Mouse (Mus musculus) forebrain, embryonic 15.5 days (tissue): Measurements from ENCODE around the gene Cdc7. TPM values are rescaled to one million over a fixed set of nuclear protein-coding genes. Genes with fewer than 3 reads are reported as not detected.

Experiments
- ATAC-seq: fragments of 200-750 bp; cut with Nextera tagmentation; replicated peaks from 2 replicates; pipeline ENCODE4 v1.8.0; 2017; ENCODE audit warnings: mild to moderate bottlenecking, moderate TSS enrichment, moderate library complexity
- H3K27ac ChIP-seq: fragments of 300-500 bp; sonication (generic); replicated peaks from 2 replicates; pipeline ENCODE4 v1.5.1; 2015; ENCODE audit warnings: mild to moderate bottlenecking, inconsistent platforms
- H3K27me3 ChIP-seq: fragments of 300-500 bp; sonication (generic); 2 replicates; pipeline ENCODE4 v1.6.1; 2015; ENCODE audit warnings: inconsistent platforms
- H3K36me3 ChIP-seq: fragments of 300-500 bp; sonication (generic); 2 replicates; pipeline ENCODE4 v1.6.1; 2015; ENCODE audit warnings: mild to moderate bottlenecking, inconsistent platforms
- H3K4me1 ChIP-seq: fragments of 300-500 bp; sonication (generic); 2 replicates; pipeline ENCODE4 v1.6.1; 2015; ENCODE audit warnings: inconsistent platforms
- H3K4me2 ChIP-seq: fragments of 300-500 bp; sonication (generic); replicated peaks from 2 replicates; pipeline ENCODE4 v1.6.1; 2015; ENCODE audit warnings: mild to moderate bottlenecking, inconsistent platforms
- H3K4me3 ChIP-seq: fragments of 300-500 bp; sonication (generic); 2 replicates; pipeline ENCODE4 v1.5.1; 2015; ENCODE audit warnings: mild to moderate bottlenecking, inconsistent platforms
- H3K9ac ChIP-seq: fragments of 300-500 bp; sonication (generic); replicated peaks from 2 replicates; pipeline ENCODE4 v1.6.1; 2015; ENCODE audit warnings: mild to moderate bottlenecking, inconsistent platforms
- H3K9me3 ChIP-seq: fragments of 300-500 bp; sonication (generic); 2 replicates; pipeline ENCODE4 v1.6.1; 2016; ENCODE audit warnings: inconsistent platforms
- WGBS: fragments of 180-500 bp; shearing (Covaris S2); methylation state at CpG from one replicate; pipeline ENCODE4 v1.1.7; 2015; ENCODE audit warnings: mixed read lengths; 5-methylcytosine and 5-hydroxymethylcytosine counted together
- polyA plus RNA-seq: library from polyadenylated mRNA; unstranded; fragments of >200 nt; fragmentation: Nextera tagmentation; extraction: Ambion mirVana; gene quantifications from 2 replicates; pipeline ENCODE4 v1.2.1, GENCODE M21; 2015

Gene Cdc7
- polyA plus RNA-seq, 1 experiment from 2014 or later, result 41.9 TPM

DNA sequence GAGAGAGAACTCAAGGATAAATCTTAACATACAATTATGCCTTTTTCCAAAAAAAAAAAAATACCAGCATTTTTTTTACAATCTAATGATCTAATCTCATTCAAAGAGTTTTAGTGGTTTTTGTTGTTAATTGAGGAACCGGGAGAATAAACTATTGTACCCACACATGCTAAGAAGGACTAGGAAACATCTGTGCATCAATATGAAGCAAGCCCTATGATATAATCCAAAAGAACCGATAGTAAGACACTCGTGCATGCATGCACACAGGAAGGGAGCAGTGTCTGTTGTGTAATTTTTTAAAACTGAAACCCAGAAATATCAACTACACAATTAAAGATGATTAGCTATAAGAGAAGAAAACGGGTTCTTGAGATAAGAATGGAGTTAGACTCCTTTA is 52.4 kb downstream of the Cdc7 start:
- Histone ChIP-seq H3K9ac (no peak overlapping the region), H3K4me3 (no peak overlapping the region), H3K4me1 (no peaks in the 10 kb centered on the region), H3K36me3 (no peaks in the 10 kb centered on the region), H3K9me3 (no peaks in the 10 kb centered on the region), H3K27ac (no peak overlapping the region), H3K27me3 (peaks cover 7% of the 10 kb centered on the region; the same call in 1 of the 2 replicates), H3K4me2 (no peak overlapping the region)
- no peak for ATAC-seq
- WGBS, result 66% methylated on average over 4 of the region's 4 CpGs

GRCm38 (mm10) chr5:107017544-107017943 is 53.4 kb downstream of the Cdc7 start:
- H3K9ac ChIP-seq, result no peak overlapping the region
- no peak for ATAC-seq
- H3K9me3 ChIP-seq, result no peaks in the 10 kb centered on the region
- H3K4me1 ChIP-seq, result no peaks in the 10 kb centered on the region
- H3K36me3 ChIP-seq, result no peaks in the 10 kb centered on the region
- no peak overlapping the region for H3K4me2 ChIP-seq
- no peak overlapping the region for H3K4me3 ChIP-seq
- H3K27ac ChIP-seq, result no peak overlapping the region
- 69% methylated on average over 2 of the region's 2 CpGs for WGBS
- H3K27me3 ChIP-seq, result peaks cover 7% of the 10 kb centered on the region; the same call in 1 of the 2 replicates

DNA sequence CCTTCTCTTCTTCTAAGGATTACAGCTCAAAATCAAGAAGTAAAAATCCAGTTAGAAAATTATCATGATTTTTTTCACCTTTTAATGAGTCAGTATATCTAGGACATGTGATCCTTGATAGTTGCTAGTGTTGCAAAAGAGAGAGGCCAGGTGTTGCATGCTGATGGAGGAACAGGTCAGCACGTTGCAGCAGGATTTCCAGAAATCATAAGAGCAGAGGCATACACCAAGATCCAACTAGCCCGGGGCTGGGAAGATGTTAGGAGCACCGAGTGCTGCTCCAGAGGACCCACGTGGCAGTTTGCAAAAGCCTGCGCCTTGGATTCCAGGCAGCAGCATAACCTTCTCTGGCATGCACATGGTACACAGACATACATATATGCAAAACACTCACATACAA is 54.9 kb downstream of the Cdc7 start:
- Histone ChIP-seq H3K9ac (no peak overlapping the region), H3K27me3 (peaks cover 7% of the 10 kb centered on the region; the same call in 1 of the 2 replicates), H3K27ac (no peak overlapping the region), H3K4me1 (no peaks in the 10 kb centered on the region), H3K4me2 (no peak overlapping the region), H3K4me3 (no peak overlapping the region), H3K36me3 (no peaks in the 10 kb centered on the region), H3K9me3 (no peaks in the 10 kb centered on the region)
- WGBS, result 78% methylated on average over 5 of the region's 5 CpGs
- no peak for ATAC-seq

GRCm38 (mm10) chr5:107019904-107020303 is 55.8 kb downstream of the Cdc7 start:
- Histone ChIP-seq H3K4me1 (no peaks in the 10 kb centered on the region), H3K9ac (no peak overlapping the region), H3K27ac (no peak overlapping the region), H3K27me3 (peaks cover 2% of the 10 kb centered on the region; the same call in 1 of the 2 replicates), H3K36me3 (no peaks in the 10 kb centered on the region), H3K4me2 (no peak overlapping the region), H3K4me3 (no peak overlapping the region), H3K9me3 (no peaks in the 10 kb centered on the region)
- WGBS, result 82% methylated on average over 6 of the region's 6 CpGs
- ATAC-seq, result no peak

DNA sequence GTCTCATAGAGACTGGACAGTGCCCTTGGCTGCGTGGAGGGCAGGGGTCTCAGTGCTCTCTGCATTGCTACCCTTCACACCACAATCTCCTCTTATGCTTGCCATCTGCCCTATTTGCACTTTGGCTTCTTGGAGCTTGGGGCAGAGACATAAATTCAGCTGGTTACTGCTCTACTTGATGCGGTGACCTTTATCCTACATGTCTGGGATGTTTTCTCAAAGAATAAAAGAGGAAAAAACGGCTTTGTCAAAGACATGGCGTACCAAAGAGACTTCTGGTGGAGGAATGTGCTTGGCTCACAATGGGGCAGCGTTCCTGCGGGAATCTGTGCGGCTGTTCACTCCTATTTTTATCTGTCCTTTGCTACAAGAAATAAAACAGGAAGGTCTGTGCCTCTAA is 56.2 kb downstream of the Cdc7 start:
- Histone ChIP-seq H3K4me2 (no peak overlapping the region), H3K9ac (no peak overlapping the region), H3K27me3 (no peaks in the 10 kb centered on the region), H3K9me3 (no peaks in the 10 kb centered on the region), H3K36me3 (no peaks in the 10 kb centered on the region), H3K27ac (no peak overlapping the region), H3K4me1 (0 out of 2 replicates have a peak, but pooled peaks cover 1% of the 10 kb centered on the region), H3K4me3 (no peak overlapping the region)
- ATAC-seq, result no peak
- 76% methylated on average over 7 of the region's 7 CpGs for whole genome bisulfite sequencing

DNA sequence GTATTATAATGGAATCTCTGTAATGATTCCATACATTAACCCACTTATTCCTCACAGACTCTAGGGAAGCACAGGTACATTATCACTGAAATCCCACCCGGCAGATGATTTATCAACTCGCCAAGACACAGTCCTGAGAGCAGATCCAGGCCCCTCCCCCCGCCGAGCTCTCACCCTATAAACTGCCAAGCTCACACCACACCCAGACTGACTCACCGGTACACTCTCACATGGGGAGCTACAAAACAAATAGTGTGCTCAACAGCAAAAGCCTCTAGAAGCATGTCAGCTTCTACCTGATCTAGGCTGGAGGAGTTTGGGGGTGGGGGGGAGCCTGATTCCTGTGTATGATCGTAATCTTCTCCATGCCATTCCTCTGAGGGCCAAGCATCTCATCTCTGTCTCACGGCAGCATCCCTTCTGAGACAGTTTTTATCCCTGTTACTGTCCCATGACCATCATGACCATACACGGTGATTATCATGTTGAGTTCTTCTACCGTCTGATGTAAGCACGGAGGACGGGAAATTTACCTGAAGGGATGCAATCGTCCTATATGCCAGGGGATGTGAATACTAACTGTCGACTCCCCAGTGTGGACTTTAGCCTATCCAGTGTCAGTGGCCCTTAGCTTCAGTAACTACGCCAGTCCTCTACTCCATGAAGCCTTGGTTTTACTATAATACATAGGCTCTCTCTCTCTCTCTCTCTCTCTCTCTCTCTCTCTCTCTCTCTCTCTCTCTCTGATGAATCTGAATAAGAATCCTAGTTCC is 57.4 kb downstream of the Cdc7 start:
- Histone ChIP-seq H3K36me3 (no peaks in the 10 kb centered on the region), H3K27me3 (no peaks in the 10 kb centered on the region), H3K27ac (no peak overlapping the region), H3K4me2 (no peak overlapping the region), H3K4me1 (0 out of 2 replicates have a peak, but pooled peaks cover 5% of the 10 kb centered on the region), H3K9me3 (no peaks in the 10 kb centered on the region), H3K9ac (no peak overlapping the region), H3K4me3 (no peak overlapping the region)
- WGBS, result 93% methylated on average over 14 of the region's 14 CpGs
- ATAC-seq, result no peak

DNA sequence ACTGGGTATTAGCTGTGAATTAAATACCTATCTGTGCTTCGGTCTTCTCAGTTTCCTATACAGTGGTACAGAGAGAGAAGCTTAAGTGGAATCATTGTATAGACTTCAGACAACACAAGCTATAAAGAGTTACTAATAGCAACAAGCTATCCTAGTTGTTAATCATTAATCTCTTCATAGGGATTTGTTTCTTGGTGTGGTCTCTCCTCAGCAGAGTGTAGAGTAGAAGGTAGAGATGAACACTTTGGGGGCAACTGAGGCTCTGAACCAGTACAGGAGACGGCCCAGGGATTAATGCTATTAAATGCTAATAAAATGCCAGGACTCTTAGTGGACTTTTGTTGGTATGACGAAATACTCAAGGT is 57.9 kb downstream of the Cdc7 start:
- Histone ChIP-seq H3K4me3 (no peak overlapping the region), H3K9me3 (no peaks in the 10 kb centered on the region), H3K4me2 (no peak overlapping the region), H3K27me3 (no peaks in the 10 kb centered on the region), H3K27ac (no peak overlapping the region), H3K9ac (no peak overlapping the region), H3K4me1 (0 out of 2 replicates have a peak, but pooled peaks cover 5% of the 10 kb centered on the region), H3K36me3 (no peaks in the 10 kb centered on the region)
- 86% methylated on average over 3 of the region's 3 CpGs for WGBS
- ATAC-seq, result no peak

GRCm38 (mm10) chr5:107023951-107024350 is 59.8 kb downstream of the Cdc7 start:
- Histone ChIP-seq H3K4me3 (no peak overlapping the region), H3K4me2 (no peak overlapping the region), H3K27me3 (no peaks in the 10 kb centered on the region), H3K36me3 (no peaks in the 10 kb centered on the region), H3K9ac (no peak overlapping the region), H3K27ac (no peak overlapping the region), H3K4me1 (0 out of 2 replicates have a peak, but pooled peaks cover 5% of the 10 kb centered on the region), H3K9me3 (no peaks in the 10 kb centered on the region)
- WGBS, result 85% methylated on average over 5 of the region's 5 CpGs
- ATAC-seq, result no peak

- Histone ChIP-seq H3K9me3 (no peaks in the 10 kb centered on the region), H3K4me2 (no peak overlapping the region), H3K27me3 (no peaks in the 10 kb centered on the region), H3K4me1 (0 out of 2 replicates have a peak, but pooled peaks cover 5% of the 10 kb centered on the region), H3K27ac (no peak overlapping the region), H3K9ac (no peak overlapping the region), H3K4me3 (no peak overlapping the region), H3K36me3 (no peaks in the 10 kb centered on the region)
- 45% methylated on average over 5 of the region's 5 CpGs for WGBS
- ATAC-seq, result no peak
Observed at GRCm38 (mm10) chr5:107025371-107025770, 61.2 kb downstream of the Cdc7 start.

- H3K9ac ChIP-seq, result no peak overlapping the region
- 68% methylated on average over 8 of the region's 8 CpGs for WGBS
- no peaks in the 10 kb centered on the region for H3K27me3 ChIP-seq
Observed at GRCm38 (mm10) chr5:107025809-107026208, 61.7 kb downstream of the Cdc7 start.

DNA sequence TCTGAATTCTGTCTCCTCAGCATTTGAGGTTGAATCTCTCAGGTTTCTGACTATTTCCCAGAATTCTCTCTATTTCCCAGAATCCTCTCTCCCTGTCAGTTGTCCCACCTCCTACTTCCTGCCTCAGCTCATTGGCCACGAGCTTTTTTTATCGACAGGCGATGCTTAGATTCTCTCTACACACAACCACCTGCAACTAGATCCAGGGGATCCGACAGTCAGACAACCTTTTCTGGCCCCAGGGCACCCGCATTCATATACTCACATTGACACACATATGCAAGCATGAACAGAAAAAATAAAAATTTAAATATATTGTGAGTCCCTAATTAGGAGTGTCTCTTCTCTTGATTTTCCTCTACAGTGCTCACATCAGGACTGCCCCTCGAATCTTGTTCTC is 63.5 kb downstream of the Cdc7 start:
- Histone ChIP-seq H3K4me2 (no peak overlapping the region), H3K36me3 (no peaks in the 10 kb centered on the region), H3K9me3 (no peaks in the 10 kb centered on the region), H3K4me3 (no peak overlapping the region), H3K27me3 (no peaks in the 10 kb centered on the region), H3K9ac (no peak overlapping the region), H3K27ac (no peak overlapping the region), H3K4me1 (0 out of 2 replicates have a peak, but pooled peaks cover 5% of the 10 kb centered on the region)
- no peak for ATAC-seq
- 89% methylated on average over 6 of the region's 6 CpGs for WGBS

More at GRCm38 (mm10) chr5:107025809-107026208, 61.7 kb downstream of the Cdc7 start:
- 0 out of 2 replicates have a peak, but pooled peaks cover 5% of the 10 kb centered on the region for H3K4me1 ChIP-seq
- H3K4me3 ChIP-seq, result no peak overlapping the region
- no peak for ATAC-seq
- no peaks in the 10 kb centered on the region for H3K9me3 ChIP-seq
- no peak overlapping the region for H3K27ac ChIP-seq
- no peak overlapping the region for H3K4me2 ChIP-seq
- H3K36me3 ChIP-seq, result no peaks in the 10 kb centered on the region

GRCm38 (mm10) chr5:107028557-107028956 is 64.4 kb downstream of the Cdc7 start:
- no peak overlapping the region for H3K4me2 ChIP-seq
- no peak overlapping the region for H3K27ac ChIP-seq
- 0 out of 2 replicates have a peak, but pooled peaks cover 5% of the 10 kb centered on the region for H3K4me1 ChIP-seq
- no peak overlapping the region for H3K9ac ChIP-seq
- H3K9me3 ChIP-seq, result no peaks in the 10 kb centered on the region
- WGBS, result 43% methylated on average over 1 of the region's 1 CpGs
- no peaks in the 10 kb centered on the region for H3K36me3 ChIP-seq
- ATAC-seq, result no peak
- H3K27me3 ChIP-seq, result no peaks in the 10 kb centered on the region
- H3K4me3 ChIP-seq, result no peak overlapping the region
